Comparison of ENCODE assay signal across 13 mouse cellular contexts in the genomic region with DNA sequence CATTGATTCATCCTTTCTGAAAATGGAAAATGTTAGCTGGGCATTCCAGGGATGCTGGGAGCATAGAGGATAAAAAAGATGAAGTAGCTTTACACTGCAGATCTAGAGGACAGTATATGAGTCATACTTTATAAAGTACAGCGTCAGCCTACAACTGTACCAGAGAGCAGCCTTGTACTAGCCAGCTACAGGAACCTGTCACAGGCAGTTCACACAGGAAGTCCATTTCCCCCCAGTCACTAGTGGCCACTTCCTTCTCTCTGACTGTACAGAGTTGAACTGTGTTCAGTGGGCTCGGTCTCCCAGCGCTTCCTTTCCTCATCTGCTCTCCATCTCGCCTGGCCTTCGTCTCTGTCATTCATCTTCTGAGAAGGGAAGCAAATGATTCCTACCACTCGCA. TPM values are rescaled to one million over a fixed set of nuclear protein-coding genes. Genes with fewer than 3 reads are reported as not detected.
DNase-seq lines count a peak whose midpoint lies in the region; ATAC-seq lines count a peak whose summit lies in the region.
"Had no signal": no experiment of that assay in that cellular context is flagged by ENCODE, and none has a peak within 500 bp of the region (broad histone marks: within the 10 kb centered on the region; RNA-seq: fewer than 3 reads in every experiment).

No protein-coding gene starts in this region.

- H3K27me3 ChIP-seq in splenic B cell, adult 2 months (ENCODE audit: control insufficient read depth, insufficient read depth, low read length, poor library complexity, severe bottlenecking) = no peaks in the 10 kb centered on the region
- H3K27me3 ChIP-seq: midbrain, embryonic 12.5 days had no signal

- intact Hi-C loops in heart, postnatal 36 days (cut with DNase I) = no loop called here

- no peaks in the 10 kb centered on the region for H3K36me3 ChIP-seq in splenic B cell, adult 2 months (ENCODE audit: control insufficient read depth, insufficient read depth, low read length, poor library complexity, severe bottlenecking)

- ATAC-seq in inflammation-experienced regulatory T-cells, adult 6 months = peak; percentile 88
- ATAC-seq in megakaryocyte-erythroid progenitor cell, adult 5-6 weeks (replicated peaks; ENCODE audit: low FRiP score, low TSS enrichment, poor library complexity, severe bottlenecking) = no peak
- ATAC-seq: forebrain, embryonic 14.5 days had no signal

- peak; percentile 79 for DNase-seq in heart, adult 11 months
- DNase-seq in heart, postnatal 36 days = no peak
- DNase-seq in lung, postnatal 25 days (ENCODE audit: low spot score) = peak; percentile 1
- no peak for DNase-seq in lung, postnatal 4 days
- DNase-seq in splenic B cell, adult 2 months (ENCODE audit: low read depth, low spot score) = peak; percentile 57
- no peak for DNase-seq in MN1 (ENCODE audit: low spot score)
- DNase-seq: kidney, postnatal 14 days had no signal

RNA-seq across cellular contexts. Expression of a gene that starts 39.0 kb away (rescaled TPM):
- total RNA-seq in heart, postnatal 36 days (2021) = not detected
- not detected for polyA plus RNA-seq in inflammation-experienced regulatory T-cells, adult 6 months (2017; shearing (Covaris generic))
- total RNA-seq in megakaryocyte-erythroid progenitor cell, adult 5-6 weeks (2014; fragmentation: Nextera tagmentation) = not detected in 2 replicates
- not detected in 2 replicates for total RNA-seq in megakaryocyte-erythroid progenitor cell, adult 5-6 weeks (2017)
- total RNA-seq: heart, adult 18-20 months had no signal
- polyA plus RNA-seq: embryonic facial prominence, embryonic 11.5 days; forebrain, embryonic 14.5 days; midbrain, embryonic 12.5 days had no signal

Comparison
In these comparisons a context has a peak if more than half of its experiments do, and no peak if none do; other contexts are left out.
1. DNase-seq: peak in heart, adult 11 months (single experiment), lung, postnatal 25 days (single experiment) and splenic B cell, adult 2 months (single experiment); none in heart, postnatal 36 days (0 of 2), lung, postnatal 4 days (0 of 2) and MN1 (single experiment).